Mouse (Mus musculus) activated CD4-positive, CD25-positive, alpha-beta regulatory T cell, adult 4 months (primary cell): ENCODE results near the gene Tssk1. TPM values are rescaled to one million over a fixed set of nuclear protein-coding genes. Genes with fewer than 3 reads are reported as not detected.

Experiments used
- polyA plus RNA-seq, 2 experiments: library from polyadenylated mRNA; unstranded; fragments of 100-300 nt; shearing (Covaris generic); gene quantifications; one replicate each; pipeline ENCODE4 v1.2.1; 2017

Gene Tssk1
- polyA plus RNA-seq, 2 experiments from 2014 or later, result not detected

Other genes starting within 250 kb of the Tssk1 start
- gene Ccdc74a, start 247.8 kb upstream of the Tssk1 start, polyA plus RNA-seq, result under 1 TPM in 1 of 2 experiments, not detected in 1; 0.75 TPM
- gene Med15, start 161.3 kb upstream of the Tssk1 start, polyA plus RNA-seq, result 10 to 100 TPM; 66.5 to 89.2 TPM
- 10 to 100 TPM; 11.8 to 16.3 TPM for gene Klhl22, start 134.6 kb upstream of the Tssk1 start, polyA plus RNA-seq
- not detected for gene Scarf2, start 96.9 kb upstream of the Tssk1 start, polyA plus RNA-seq
- gene B830017H08Rik, start 61.1 kb upstream of the Tssk1 start, polyA plus RNA-seq, result not detected
- gene Car15, start 55.9 kb upstream of the Tssk1 start, polyA plus RNA-seq, result 1 to 10 TPM; 2.7 to 3.3 TPM
- under 1 TPM in 1 of 2 experiments, not detected in 1; 0.15 TPM for gene Gm20518, start 2.6 kb upstream of the Tssk1 start, polyA plus RNA-seq
- 10 to 100 TPM; 17.6 to 20.8 TPM for gene Dgcr2, start 4.3 kb downstream of the Tssk1 start, polyA plus RNA-seq
- gene Tssk2, start 4.4 kb downstream of the Tssk1 start, polyA plus RNA-seq, result not detected
- 10 to 100 TPM; 24.1 to 40.2 TPM for gene Ess2, start 17.1 kb downstream of the Tssk1 start, polyA plus RNA-seq
- gene Gsc2, start 20.8 kb downstream of the Tssk1 start, polyA plus RNA-seq, result not detected
- 10 to 100 TPM in 1 of 2 experiments, 1 to 10 TPM in 1; 6.3 to 13.1 TPM for gene Slc25a1, start 34.0 kb downstream of the Tssk1 start, polyA plus RNA-seq
- gene Vpreb2, start 86.2 kb downstream of the Tssk1 start, polyA plus RNA-seq, result not detected
- 10 to 100 TPM; 15.6 to 19.7 TPM for gene Dgcr6, start 158.6 kb downstream of the Tssk1 start, polyA plus RNA-seq
- 1 to 10 TPM; 2.9 to 4.2 TPM for gene Prodh, start 196.0 kb downstream of the Tssk1 start, polyA plus RNA-seq
- not detected for gene Rtn4r, start 233.4 kb downstream of the Tssk1 start, polyA plus RNA-seq